ENCODE assay signal across 9 mouse cellular contexts in genomic region chr8:94584238-94584817, GRCm38 (mm10). TPM values are rescaled to one million over a fixed set of nuclear protein-coding genes. Genes with fewer than 3 reads are reported as not detected.
A peak's percentile ranks its signal among the peaks of the same experiment; 100 is the strongest.
DNase-seq lines count a peak whose midpoint lies in the region; ATAC-seq and TF ChIP-seq lines count a peak whose summit lies in the region.
"Had no signal": no experiment of that assay in that cellular context is flagged by ENCODE, and none has a peak within 500 bp of the region (broad histone marks: within the 10 kb centered on the region; RNA-seq: fewer than 3 reads in every experiment).

No protein-coding gene starts in this region.

- no peak overlapping the region for H3K27ac ChIP-seq in forebrain, postnatal 0 days (ENCODE audit: low read depth, low read length)
- no peak overlapping the region for H3K27ac ChIP-seq in kidney, postnatal 0 days
- H3K27ac ChIP-seq: liver, embryonic 13.5 days had no signal

- peaks cover 75% of the 10 kb centered on the region for H3K36me3 ChIP-seq in forebrain, postnatal 0 days (ENCODE audit: insufficient read depth)
- H3K36me3 ChIP-seq in kidney, postnatal 0 days (ENCODE audit: insufficient read depth, low read length): peaks cover 50% of the 10 kb centered on the region

- WGBS in lung, adult 2 months: 31% methylated on average over 4 of the region's 4 CpGs
- WGBS in forebrain, postnatal 0 days: 20% methylated on average over 4 of the region's 4 CpGs
- WGBS in kidney, postnatal 0 days: 39% methylated on average over 4 of the region's 4 CpGs

- no peaks in the 10 kb centered on the region for H3K4me1 ChIP-seq in lung, adult 2 months (ENCODE audit: control insufficient read depth, insufficient read depth, low read length)
- H3K4me1 ChIP-seq in forebrain, postnatal 0 days (ENCODE audit: insufficient read depth): no peaks in the 10 kb centered on the region
- H3K4me1 ChIP-seq in kidney, postnatal 0 days (replicated peaks; ENCODE audit: insufficient read depth, low read length): no peaks in the 10 kb centered on the region
- H3K4me1 ChIP-seq: liver, embryonic 13.5 days had no signal

- H3K4me3 ChIP-seq in lung, adult 2 months (replicated peaks; ENCODE audit: extremely low read depth, low read depth, low read length): no peak overlapping the region
- H3K4me3 ChIP-seq in forebrain, postnatal 0 days (ENCODE audit: low read depth, low read length): no peak overlapping the region
- no peak overlapping the region for H3K4me3 ChIP-seq in kidney, postnatal 0 days (replicated peaks; ENCODE audit: low read depth, low read length)
- H3K4me3 ChIP-seq: liver, embryonic 13.5 days had no signal

- TF ChIP-seq POLR2A in lung, adult 2 months (IDR thresholded peaks at IDR 0.05; ENCODE audit: borderline replicate concordance, extremely low read depth, low read depth, low read length): no peak

- peak; percentile 96 for ATAC-seq in forebrain, postnatal 0 days
- ATAC-seq in kidney, postnatal 0 days (replicated peaks; ENCODE audit: low FRiP score, low read depth): peak; percentile 36; the same call in 1 of the 2 replicates

- no peaks in the 10 kb centered on the region for H3K27me3 ChIP-seq in forebrain, postnatal 0 days (ENCODE audit: insufficient read depth, low read length)
- no peaks in the 10 kb centered on the region for H3K27me3 ChIP-seq in kidney, postnatal 0 days (ENCODE audit: insufficient read depth, low read length)
- H3K27me3 ChIP-seq: liver, embryonic 13.5 days had no signal

- no peaks in the 10 kb centered on the region for H3K9me3 ChIP-seq in forebrain, postnatal 0 days (ENCODE audit: low read length)
- no peaks in the 10 kb centered on the region for H3K9me3 ChIP-seq in kidney, postnatal 0 days (replicated peaks; ENCODE audit: low read length)
- H3K9me3 ChIP-seq: liver, embryonic 13.5 days had no signal

- peak; percentile 49 to 84 for DNase-seq in adrenal gland, adult (ENCODE audit: inconsistent age in 2 of 2, low spot score in 1 of 2)
- no peak for DNase-seq in adrenal gland, postnatal 4 days (ENCODE audit: low spot score in 2 of 2)
- DNase-seq in lung, adult 18-20 months: peak; percentile 16 to 33
- DNase-seq in lung, adult 2 months: no peak
- DNase-seq in forebrain, postnatal 0 days: peak; percentile 84
- DNase-seq in kidney, postnatal 0 days (ENCODE audit: low spot score): peak; percentile 81
- peak; percentile 39 for DNase-seq in lung, postnatal 25 days (ENCODE audit: low spot score)
- peak; percentile 73 to 75 for DNase-seq in right cerebral cortex, adult 2 months (ENCODE audit: low spot score in 2 of 2)
- DNase-seq: liver, embryonic 13.5 days had no signal

- H3K4me2 ChIP-seq in forebrain, postnatal 0 days (ENCODE audit: low read depth): no peak overlapping the region
- no peak overlapping the region for H3K4me2 ChIP-seq in kidney, postnatal 0 days (ENCODE audit: low read length)
- H3K4me2 ChIP-seq: liver, embryonic 13.5 days had no signal

- H3K9ac ChIP-seq in forebrain, postnatal 0 days: no peak overlapping the region
- no peak overlapping the region for H3K9ac ChIP-seq in kidney, postnatal 0 days (ENCODE audit: low read depth, low read length)
- H3K9ac ChIP-seq: liver, embryonic 13.5 days had no signal

- no peak for TF ChIP-seq CTCF in lung, adult 2 months (IDR thresholded peaks at IDR 0.05; ENCODE audit: insufficient read depth, low read length)
- TF ChIP-seq CTCF in forebrain, postnatal 0 days (IDR thresholded peaks at IDR 0.05; ENCODE audit: low read depth): peak; percentile 92
- peak; percentile 80 for TF ChIP-seq CTCF in kidney, postnatal 0 days (IDR thresholded peaks at IDR 0.05; ENCODE audit: low read depth)

RNA-seq across cellular contexts. Expression of gene Rspry1, which starts 17.4 kb away (rescaled TPM):
- total RNA-seq in adrenal gland, postnatal 4 days (2021): 10 to 100 TPM; 26.2 to 26.7 TPM
- polyA plus RNA-seq in lung, adult 2 months (2012; rRNA removed): 5.3 and 7.8 TPM in 2 replicates
- 53.5 and 55.8 TPM in 2 replicates for total RNA-seq in forebrain, postnatal 0 days (2014; rRNA removed)
- 26.2 and 32.0 TPM in 2 replicates for polyA plus RNA-seq in forebrain, postnatal 0 days (2015; fragmentation: Nextera tagmentation; extraction: Ambion mirVana)
- polyA plus RNA-seq in kidney, postnatal 0 days (2015; fragmentation: Nextera tagmentation; extraction: Ambion mirVana): 31.0 and 33.1 TPM in 2 replicates

RNA-seq across cellular contexts. Expression of gene Fam192a, which starts 17.5 kb away (rescaled TPM):
- total RNA-seq in adrenal gland, postnatal 4 days (2021): 10 to 100 TPM; 43.8 to 50.1 TPM
- polyA plus RNA-seq in lung, adult 2 months (2012; rRNA removed): 13.6 and 17.1 TPM in 2 replicates
- 44.5 and 51.4 TPM in 2 replicates for total RNA-seq in forebrain, postnatal 0 days (2014; rRNA removed)
- polyA plus RNA-seq in forebrain, postnatal 0 days (2015; fragmentation: Nextera tagmentation; extraction: Ambion mirVana): 71.5 and 79.9 TPM in 2 replicates
- 64.1 and 72.0 TPM in 2 replicates for polyA plus RNA-seq in kidney, postnatal 0 days (2015; fragmentation: Nextera tagmentation; extraction: Ambion mirVana)

RNA-seq across cellular contexts. Expression of gene Cpne2, which starts 51.5 kb away (rescaled TPM):
- 10 to 100 TPM; 18.1 to 20.4 TPM for total RNA-seq in adrenal gland, postnatal 4 days (2021)
- polyA plus RNA-seq in lung, adult 2 months (2012; rRNA removed): 21.2 and 33.6 TPM in 2 replicates
- total RNA-seq in forebrain, postnatal 0 days (2014; rRNA removed): 49.2 and 68.8 TPM in 2 replicates
- 41.6 and 58.3 TPM in 2 replicates for polyA plus RNA-seq in forebrain, postnatal 0 days (2015; fragmentation: Nextera tagmentation; extraction: Ambion mirVana)
- polyA plus RNA-seq in kidney, postnatal 0 days (2015; fragmentation: Nextera tagmentation; extraction: Ambion mirVana): 11.4 and 12.9 TPM in 2 replicates

Comparison
In these comparisons a context has a peak if more than half of its experiments do, and no peak if none do; other contexts are left out.
1. DNase-seq: peak in adrenal gland, adult (2 of 2), lung, adult 18-20 months (2 of 2), forebrain, postnatal 0 days (single experiment), kidney, postnatal 0 days (single experiment), lung, postnatal 25 days (single experiment) and right cerebral cortex, adult 2 months (2 of 2); none in adrenal gland, postnatal 4 days (0 of 2) and lung, adult 2 months (single experiment).